Mouse (Mus musculus): ENCODE measurements around the gene S100a6. TPM values are rescaled to one million over a fixed set of nuclear protein-coding genes. Genes with fewer than 3 reads are reported as not detected.
A peak's percentile ranks its signal among the peaks of the same experiment; 100 is the strongest.

The S100a6 gene
- 10 to 100 TPM; 30.8 to 35.1 TPM for total RNA-seq (2021)
- long read RNA-seq, experiment 1, transcript S100a6-201 (3 exons, 731 nt), result major isoform, 9 of 9 reads
- long read RNA-seq, experiment 1, partial matches to known transcripts, result 0 of 9 reads
- long read RNA-seq, experiment 1, other reads (novel, unspliced or antisense), result 0 of 9 reads
- long read RNA-seq, experiment 2, transcript S100a6-201 (3 exons, 731 nt), result major isoform, 5 of 5 reads
- long read RNA-seq, experiment 2, partial matches to known transcripts, result 0 of 5 reads
- long read RNA-seq, experiment 2, other reads (novel, unspliced or antisense), result 0 of 5 reads

DNA sequence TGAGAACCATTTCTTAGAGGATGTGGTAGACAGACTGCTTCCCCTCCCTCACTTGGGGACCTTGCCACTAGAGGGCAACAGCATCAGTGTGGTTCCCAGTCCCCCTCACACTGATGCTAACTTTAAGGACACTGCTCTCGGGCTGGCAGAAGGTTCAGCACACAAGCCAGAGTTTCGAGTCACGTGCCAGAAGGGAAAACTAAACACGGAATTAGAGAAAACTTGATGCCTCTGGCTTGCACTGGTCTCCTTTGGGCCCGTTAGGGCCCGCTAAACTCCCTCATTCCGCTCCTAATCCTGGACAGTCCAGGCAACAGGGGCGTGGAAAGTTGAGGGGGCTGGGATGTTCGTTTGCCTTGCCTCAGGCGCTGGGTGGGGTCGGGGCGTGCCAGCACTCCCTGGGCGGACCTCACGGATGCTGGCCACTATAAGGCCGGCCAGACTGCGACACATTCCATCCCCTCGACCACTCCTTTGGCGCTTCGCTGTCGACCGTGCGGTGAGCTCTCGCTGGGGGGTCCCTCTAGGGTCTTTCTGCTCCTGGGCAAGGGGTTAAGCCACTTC lies at the start of gene S100a6:
S100a6 (plus strand) TSS at position 155 of the 564 bp plus-strand sequence.
- DNase-seq (ENCODE audit: low spot score in 2 of 2), result peak; percentile 63 to 75
- intact Hi-C loops (cut with DNase I), result loop anchor here (2.0 kb wide), 1 partner anchor 26 kb away; no protein-coding TSS in a partner anchor

DNA sequence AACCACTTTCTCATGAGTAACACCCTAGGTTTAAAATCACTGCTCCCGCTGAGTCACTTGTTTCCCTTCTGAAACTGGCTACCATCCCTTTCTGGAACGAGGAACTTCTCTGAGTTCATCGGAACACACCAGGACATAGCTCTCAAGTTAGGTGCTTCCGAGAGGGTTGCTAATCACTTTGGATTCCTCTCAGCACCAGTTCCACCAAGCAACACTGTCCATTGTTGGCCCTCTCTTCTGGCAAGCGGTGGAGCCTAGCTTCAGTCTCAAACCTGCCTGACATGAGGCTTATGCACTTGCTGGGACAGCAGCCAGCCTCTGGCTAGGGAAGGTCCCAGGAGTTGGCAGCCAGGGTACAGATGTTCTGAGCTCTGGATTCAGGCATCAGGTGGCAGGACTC lies 38.0 kb upstream of the S100a6 start:
- intact Hi-C loops (cut with DNase I), result no loop called here
- DNase-seq (ENCODE audit: low spot score in 2 of 2), result no peak

DNA sequence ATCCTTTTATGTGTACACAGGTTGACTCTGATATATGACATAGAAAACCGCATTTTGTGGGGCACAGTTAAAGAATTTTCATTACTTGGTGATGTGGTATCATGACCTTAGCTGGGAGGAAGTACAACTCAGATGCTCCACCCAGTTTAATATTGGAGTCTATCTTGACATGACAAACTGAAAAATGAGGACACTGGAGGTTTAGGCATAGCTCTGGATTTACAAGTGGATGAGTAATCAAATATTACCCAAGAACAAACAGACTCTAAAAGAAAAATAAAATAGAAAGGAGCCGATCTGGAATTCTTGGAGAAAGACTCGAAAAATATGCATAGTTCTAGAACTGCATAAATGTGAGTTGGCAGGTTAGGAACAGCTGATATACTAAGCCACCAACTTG lies 37.4 kb upstream of the S100a6 start:
- intact Hi-C loops (cut with DNase I), result no loop called here
- no peak for DNase-seq (ENCODE audit: low spot score in 2 of 2)

DNA sequence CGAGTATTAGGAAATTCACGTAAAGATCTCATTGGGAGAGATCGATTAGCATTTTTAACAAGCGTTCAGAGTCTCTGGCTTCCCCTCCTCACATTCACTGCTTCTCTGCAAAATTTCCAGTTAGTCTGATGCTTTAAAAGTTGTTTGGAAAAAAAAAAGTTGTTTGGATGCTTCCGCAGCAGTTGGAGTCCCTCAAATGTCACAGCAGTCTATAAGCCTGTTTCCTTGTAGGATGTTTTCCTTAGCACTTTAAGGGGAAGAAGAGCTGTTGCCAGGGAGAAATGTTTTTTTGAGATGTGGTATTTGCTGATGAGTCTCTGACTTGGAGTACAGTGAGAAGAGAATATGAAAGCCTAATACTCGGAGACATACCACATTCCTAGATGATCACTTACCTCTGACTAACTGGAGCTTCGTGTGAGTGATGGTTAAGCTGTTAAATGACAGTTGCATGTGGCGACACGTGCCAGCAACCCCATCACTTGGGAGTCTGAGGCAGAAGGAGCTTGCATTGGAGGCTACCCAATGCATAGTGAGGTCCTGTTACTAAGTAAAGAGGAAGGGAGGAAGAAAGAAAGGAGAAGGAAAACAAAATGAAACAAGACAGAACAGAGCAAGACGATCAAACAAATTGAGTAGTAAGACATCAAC lies 36.2 kb upstream of the S100a6 start:
- intact Hi-C loops (cut with DNase I), result no loop called here
- no peak for DNase-seq (ENCODE audit: low spot score in 2 of 2)

DNA sequence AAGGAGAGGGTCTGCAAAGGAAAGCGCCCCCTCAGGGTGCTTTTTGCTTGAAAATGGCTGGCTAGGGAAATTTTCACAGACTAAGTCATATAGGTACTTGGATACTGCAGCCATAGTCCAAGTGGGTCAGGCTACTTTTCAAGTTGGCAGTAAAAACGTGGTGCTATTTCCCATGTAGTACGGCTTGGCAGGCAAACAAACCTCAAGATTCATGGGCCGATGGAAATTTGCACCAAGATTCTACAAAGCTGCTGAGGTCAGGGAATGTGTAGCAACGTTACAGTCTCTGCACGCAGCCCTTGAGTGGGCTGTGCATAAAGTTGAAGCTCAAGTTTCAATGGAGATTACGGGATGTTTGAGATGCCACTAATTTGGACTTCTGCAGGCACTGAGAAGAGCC lies 33.2 kb upstream of the S100a6 start:
- intact Hi-C loops (cut with DNase I), result no loop called here

DNA sequence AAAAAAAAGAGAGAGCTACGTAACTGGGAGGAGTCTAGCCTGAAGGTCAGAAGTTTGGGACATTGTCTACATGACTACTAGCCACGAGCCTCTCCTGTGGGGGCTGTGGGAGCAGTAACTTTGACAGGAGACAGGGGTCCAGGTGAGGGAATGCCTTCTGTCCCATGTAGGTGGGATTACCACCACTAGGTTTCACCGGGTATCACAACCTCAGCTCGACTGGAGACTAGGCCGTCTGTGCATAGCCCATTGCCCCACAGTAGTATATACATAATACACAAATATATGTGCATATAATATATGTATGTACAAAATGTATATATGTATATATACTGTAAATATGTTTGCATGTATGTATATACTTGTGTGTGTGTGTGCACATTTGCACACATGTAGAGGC lies 31.5 kb upstream of the S100a6 start:
- intact Hi-C loops (cut with DNase I), result loop anchor here (5.0 kb wide), 1 partner anchor 54 kb away; the partner anchor contains the start of gene S100a14
- no peak for DNase-seq (ENCODE audit: low spot score in 2 of 2)

More for the DNA sequence above, 33.2 kb upstream of the S100a6 start:
- no peak for DNase-seq (ENCODE audit: low spot score in 2 of 2)

DNA sequence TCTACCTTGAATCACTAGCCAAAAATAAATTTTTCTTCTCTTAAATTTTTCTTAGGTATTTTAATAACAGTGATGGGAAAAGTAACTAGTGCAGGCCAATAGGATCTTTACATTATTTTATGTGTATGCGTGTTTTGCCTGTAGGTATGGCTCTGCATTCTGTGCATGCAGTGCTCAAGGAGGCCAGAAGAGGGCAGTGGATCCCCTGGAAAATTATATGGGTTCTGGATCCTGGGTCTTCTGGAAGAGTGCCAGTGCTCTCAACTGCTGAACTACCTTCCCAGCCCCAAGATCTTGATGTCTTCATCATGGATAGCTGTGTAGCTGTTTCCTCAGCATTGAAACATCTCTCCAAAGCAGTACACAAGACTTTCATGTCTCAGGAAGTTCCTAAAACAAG lies 30.5 kb upstream of the S100a6 start:
- intact Hi-C loops (cut with DNase I), result loop anchor here (5.0 kb wide), 1 partner anchor 55 kb away; the partner anchor contains the start of gene S100a14
- no peak for DNase-seq (ENCODE audit: low spot score in 2 of 2)

DNA sequence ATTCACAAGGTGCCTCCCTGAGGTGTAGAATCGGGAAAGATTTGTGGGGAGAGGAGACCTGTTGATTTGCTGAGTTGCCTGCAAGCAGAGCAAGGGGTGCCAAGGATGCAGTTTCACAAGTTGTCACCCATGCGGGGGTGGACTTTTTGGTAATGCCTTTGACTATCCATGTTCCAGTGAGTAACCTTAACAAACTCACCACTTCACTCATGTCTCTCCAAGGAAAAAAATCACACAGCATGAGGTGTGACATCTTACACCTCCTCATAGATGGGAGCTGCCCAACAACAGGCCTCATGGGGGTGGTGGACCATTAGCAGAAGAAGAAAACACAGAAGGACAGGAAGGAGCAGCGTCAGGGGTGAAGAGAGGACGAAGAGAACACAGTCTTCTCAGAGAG lies 30.1 kb upstream of the S100a6 start:
- DNase-seq (ENCODE audit: low spot score in 2 of 2), result no peak
- intact Hi-C loops (cut with DNase I), result loop anchor here (5.0 kb wide), 1 partner anchor 55 kb away; the partner anchor contains the start of gene S100a14

DNA sequence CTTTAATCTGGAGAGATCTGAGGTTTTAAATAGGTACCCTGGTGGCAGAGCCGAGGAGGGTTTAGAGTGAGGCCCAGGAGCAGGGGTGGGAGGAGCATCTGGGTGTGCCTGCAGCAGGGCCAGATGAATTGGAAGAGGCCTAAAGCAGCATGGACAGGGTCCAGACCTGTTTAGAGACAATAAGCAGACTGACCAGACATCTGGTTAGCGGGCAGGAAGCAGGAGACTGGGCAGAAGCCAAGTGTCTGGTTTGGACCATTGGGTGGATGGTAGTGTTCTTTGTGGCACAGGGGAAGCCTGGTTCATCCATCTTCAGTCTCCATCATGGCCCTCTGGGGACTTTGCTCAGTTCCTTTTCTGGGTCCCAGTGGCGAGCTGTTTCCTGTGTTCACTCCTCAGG lies 28.8 kb upstream of the S100a6 start:
- intact Hi-C loops (cut with DNase I), result loop anchor here (5.0 kb wide), 1 partner anchor 57 kb away; the partner anchor contains the start of gene S100a14
- no peak for DNase-seq (ENCODE audit: low spot score in 2 of 2)

DNA sequence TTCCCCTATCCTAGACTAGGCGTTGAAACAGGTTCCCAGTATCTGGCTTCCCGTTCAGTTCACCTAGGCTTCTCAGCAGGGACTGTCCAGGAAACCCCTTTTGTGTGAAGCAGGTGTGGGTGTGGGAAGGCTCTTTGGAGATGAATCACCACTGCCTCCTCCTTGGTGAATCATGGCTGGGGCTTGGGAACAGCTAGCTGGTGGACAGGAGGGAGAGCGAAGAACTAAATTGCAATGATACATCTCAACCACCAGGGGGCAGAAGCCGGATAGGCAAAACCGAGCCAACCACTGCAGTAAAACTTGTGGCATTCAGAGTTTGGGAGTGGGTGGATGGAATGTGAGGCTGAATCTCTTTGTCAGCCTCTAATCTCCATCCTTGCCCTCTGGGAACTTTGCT lies 27.1 kb upstream of the S100a6 start:
- intact Hi-C loops (cut with DNase I), result no loop called here
- peak; percentile 67 to 81 for DNase-seq (ENCODE audit: low spot score in 2 of 2)

DNA sequence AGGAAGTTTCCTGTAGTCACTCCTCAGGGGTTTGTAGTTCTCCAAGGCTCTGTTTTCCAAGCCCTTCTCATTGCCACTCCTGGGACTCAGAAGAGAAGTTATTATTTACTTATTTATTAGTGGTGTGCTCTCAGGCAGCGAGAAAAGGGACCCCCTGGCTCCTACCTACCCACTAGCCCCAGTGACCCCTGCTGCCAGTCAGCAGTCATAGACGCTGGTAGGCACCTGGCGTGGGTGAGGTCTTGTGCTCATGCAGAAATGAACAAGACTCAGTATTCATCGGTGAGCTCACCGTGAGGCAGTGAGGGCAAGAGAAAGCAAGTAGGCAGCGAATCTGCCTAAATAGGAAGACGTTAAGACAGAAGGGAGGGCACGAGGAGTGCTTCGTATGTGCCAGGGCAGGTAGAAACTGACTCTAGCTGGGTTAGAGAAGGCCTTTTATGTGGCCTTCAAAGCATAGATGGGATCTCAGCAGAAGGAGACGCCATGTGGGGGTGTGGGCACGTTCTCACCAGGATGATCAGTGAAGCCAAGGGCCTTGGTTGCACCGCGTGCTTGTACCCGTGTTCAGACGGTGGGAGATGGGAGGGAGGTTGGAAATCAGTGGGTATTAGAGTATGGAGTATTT lies 26.6 kb upstream of the S100a6 start:
- intact Hi-C loops (cut with DNase I), result loop anchor here (2.0 kb wide), 2 partner anchors 27 to 67 kb away; partner anchors contain the start of gene S100a6

DNA sequence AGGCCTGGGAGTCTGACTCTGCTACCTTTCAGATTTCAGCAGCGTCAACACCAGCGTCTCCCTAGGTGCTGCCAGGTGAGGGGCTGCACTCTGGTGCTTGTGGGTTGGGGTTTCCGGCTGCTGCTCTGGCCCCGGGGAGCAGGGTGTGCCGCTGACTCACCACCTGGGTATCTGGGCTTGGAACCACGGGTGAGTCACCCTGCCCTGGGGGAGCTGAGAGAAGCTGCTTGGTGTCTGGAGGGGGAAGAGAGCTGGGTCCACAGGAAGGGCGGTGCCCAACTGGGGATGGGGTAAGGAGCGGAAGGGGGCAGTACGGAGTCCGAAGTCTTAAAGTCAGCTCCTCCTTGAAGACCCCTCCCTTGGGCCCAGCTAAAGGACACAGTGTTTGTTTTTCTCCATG lies 25.8 kb upstream of the S100a6 start:
- no peak for DNase-seq (ENCODE audit: low spot score in 2 of 2)
- intact Hi-C loops (cut with DNase I), result loop anchor here (2.0 kb wide), 2 partner anchors 26 to 66 kb away; partner anchors contain the start of gene S100a6

More for the DNA sequence above, 26.6 kb upstream of the S100a6 start:
- DNase-seq (ENCODE audit: low spot score in 2 of 2), result no peak

DNA sequence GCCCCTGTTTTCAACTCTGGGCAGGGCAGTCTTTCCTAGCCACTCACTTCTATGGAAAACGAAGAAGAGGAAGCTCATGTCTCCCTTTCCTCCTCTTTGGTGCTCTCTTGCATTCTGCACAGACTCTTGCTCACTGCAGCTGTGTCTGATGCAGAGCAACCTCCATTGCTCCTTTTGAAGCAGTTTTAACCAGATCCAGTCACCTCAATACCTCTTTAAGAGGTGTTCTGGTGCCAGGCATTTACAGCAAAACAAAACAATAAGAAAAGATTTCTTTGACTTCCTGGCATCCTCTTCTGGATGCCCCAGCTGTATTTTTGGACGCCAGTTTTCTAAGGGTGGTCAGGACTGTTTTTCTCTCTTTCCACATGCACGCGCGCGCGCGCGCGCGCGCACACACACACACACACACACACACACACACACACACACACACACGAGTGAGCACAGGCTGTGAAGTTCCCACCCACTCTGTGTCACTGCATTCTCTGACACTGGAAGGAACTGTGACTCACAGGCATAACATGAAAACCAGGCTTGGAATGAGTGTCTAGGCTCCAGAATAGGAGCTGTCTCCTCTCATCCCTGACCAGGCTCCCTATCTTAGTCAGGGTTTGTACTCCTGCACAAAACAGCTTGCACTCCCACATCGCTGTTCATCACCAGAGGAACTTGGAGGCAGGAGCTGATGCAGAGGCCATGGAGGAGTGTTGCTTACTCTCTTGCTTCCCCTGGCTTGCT lies 25.2 kb upstream of the S100a6 start:
- intact Hi-C loops (cut with DNase I), result loop anchor here (2.0 kb wide), 2 partner anchors 25 to 65 kb away; partner anchors contain the start of gene S100a6
- peak; percentile 36 to 90 for DNase-seq (ENCODE audit: low spot score in 2 of 2)

DNA sequence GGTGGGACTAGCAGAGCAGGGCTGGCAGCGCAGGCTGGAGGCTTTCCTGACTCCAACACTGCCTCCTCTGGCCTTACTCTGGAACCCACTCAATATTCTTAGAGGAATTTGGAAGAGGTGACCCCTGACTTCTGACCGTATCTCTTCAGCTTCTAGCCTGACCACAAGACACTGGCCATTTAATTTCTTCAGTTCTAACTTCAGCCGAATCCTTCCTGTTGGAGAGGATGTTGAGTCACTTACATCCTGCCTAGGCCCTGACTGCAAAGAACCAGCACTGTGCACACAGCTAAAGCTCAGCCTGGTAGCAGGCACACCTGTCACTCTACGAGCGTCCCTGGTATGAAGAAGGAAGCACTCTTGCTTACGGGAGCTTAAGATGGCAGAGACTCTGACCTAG lies 23.3 kb upstream of the S100a6 start:
- intact Hi-C loops (cut with DNase I), result no loop called here
- no peak for DNase-seq (ENCODE audit: low spot score in 2 of 2)

DNA sequence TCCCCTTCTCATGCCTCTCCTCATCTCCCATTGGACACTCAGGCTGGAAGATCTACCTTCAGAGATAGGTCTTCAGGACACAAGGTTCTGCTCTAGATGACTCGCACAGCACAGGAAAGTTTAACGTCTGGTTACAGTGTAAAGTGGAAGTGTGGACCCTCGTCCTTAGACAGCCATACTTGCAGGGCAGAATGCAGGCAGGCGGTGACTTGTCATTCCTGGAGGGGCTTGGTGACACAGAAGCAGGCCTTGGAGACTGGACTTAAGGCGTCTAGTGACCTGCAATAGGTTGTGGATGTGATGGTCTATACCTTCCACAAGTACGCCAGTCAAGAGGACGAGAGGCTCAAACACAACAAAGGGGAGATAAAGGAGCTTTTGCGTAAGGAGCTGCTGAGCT lies 22.7 kb upstream of the S100a6 start, which contains the start of gene S100a2:
S100a2 (plus strand) TSS at position 301 of the 400 bp plus-strand sequence.
- intact Hi-C loops (cut with DNase I), result no loop called here
- DNase-seq (ENCODE audit: low spot score in 2 of 2), result no peak

DNA sequence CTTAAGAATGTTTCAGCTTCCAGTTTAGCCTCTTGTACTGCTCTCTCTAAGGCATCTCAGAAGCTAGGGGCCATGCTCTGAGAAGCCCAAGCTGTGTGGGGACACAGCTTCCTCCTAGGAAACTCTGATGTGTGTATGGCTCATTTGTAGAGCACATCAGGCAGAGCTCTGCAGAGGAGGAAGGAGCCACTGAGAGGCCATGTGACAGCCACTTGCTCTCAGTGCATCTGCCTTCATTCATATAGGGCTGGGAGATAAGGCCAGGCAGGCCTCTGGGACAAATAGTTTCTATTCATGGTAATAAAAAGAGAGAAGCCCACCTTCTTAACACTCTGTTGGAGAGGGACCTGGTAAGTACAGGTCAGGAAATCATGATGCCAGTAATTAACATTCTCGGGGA lies 18.2 kb upstream of the S100a6 start:
- DNase-seq (ENCODE audit: low spot score in 2 of 2), result no peak

DNA sequence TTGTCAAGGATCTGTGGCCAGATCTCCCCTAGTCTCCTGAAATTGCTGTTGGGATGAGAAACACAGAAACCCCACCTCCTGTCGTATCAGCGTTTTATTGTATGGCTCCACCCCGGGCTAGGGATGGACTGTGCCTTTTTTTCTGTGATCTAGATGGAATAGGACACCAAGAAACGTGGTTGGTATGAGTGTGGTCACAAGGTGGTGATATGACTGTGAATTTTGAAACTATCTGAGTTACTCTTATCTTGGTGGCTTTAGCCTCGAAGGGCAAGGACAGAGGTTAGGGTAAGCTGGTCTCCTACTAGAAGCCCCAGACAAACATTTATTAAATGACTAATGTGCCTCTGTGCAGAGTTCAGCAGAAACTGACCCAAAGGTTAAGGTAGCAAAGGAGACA lies 17.1 kb upstream of the S100a6 start:
- intact Hi-C loops (cut with DNase I), result no loop called here
- DNase-seq (ENCODE audit: low spot score in 2 of 2), result no peak

More for the DNA sequence above, 18.2 kb upstream of the S100a6 start:
- intact Hi-C loops (cut with DNase I), result no loop called here

DNA sequence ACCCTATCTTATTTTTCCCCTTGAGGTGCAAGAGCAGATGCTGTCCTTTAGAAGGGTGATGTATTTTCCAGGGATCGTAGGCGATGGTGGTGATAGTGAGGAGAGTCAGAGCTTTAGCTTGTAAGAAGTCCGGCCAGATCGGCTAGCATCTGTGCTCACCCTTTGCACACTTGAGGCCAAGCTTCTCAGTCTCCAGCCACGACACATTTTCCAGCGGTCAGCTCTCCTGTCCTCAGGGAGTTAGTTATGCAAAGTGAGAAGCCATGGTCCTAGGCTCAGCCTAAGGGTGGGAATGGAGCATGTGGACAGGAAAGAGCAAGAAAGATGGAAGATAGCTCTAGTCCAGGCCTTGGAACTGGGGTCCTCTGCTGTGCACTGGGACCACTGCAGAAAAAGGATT lies 15.9 kb upstream of the S100a6 start:
- intact Hi-C loops (cut with DNase I), result no loop called here
- DNase-seq (ENCODE audit: low spot score in 2 of 2), result no peak

DNA sequence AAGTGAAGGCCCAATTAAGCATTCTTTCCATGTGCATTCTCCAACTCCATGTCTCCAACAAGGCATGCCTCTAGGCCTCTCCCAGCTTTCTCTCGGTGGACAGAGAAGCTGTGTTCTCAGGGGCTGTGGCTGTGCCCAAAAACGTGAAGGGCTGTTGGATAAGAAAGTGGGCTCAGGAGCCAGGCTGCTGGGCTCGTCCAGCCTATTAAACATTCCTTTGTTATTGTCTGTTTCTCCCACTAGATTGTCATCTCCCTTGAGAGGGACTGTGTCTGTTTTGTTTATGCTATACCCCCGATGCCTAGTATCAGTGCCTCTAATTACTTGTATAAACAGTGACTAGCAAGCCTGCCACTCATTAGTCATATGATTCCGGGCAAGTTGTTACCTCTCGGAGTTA lies 14.9 kb upstream of the S100a6 start:
- intact Hi-C loops (cut with DNase I), result no loop called here
- DNase-seq (ENCODE audit: low spot score in 2 of 2), result no peak

Measured in left cerebral cortex, postnatal 14 days (tissue).